ENCODE assay signal across 11 mouse cellular contexts in the genomic region with DNA sequence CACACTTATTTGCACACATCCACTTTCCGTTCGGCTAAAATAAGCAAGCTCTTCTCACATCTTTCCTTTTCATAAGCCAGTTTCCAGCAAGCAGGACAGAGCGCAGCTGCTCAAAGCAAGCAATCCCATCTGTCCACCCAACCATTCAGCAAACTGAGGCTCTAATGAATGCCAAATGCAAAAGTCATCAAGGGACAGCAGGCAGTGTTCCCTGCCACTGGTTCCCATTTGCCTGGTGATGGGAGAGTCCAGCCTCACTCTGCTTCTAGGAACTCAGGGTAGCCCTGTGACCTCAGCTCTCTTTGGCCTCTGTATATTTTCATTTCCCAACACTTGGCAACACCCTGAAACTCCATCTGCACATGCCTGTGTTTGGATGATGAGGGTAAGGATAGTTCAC.
DNase-seq lines count a peak whose midpoint lies in the region; ATAC-seq and TF ChIP-seq lines count a peak whose summit lies in the region.
"Had no signal": no experiment of that assay in that cellular context is flagged by ENCODE, and none has a peak within 500 bp of the region (broad histone marks: within the 10 kb centered on the region; RNA-seq: fewer than 3 reads in every experiment).

No protein-coding gene starts in this region.

- H3K4me1 ChIP-seq in midbrain, postnatal 0 days (ENCODE audit: insufficient read depth, low read length): 0 out of 2 replicates have a peak, but pooled peaks cover 2% of the 10 kb centered on the region
- H3K4me1 ChIP-seq: liver, embryonic 15.5 days had no signal

- intact Hi-C loops in gastrocnemius, postnatal 36 days (cut with DNase I): no loop called here
- intact Hi-C loops in gastrocnemius, postnatal 14 days (cut with DNase I; ENCODE audit: low total_unique reads): no loop called here

- peak; percentile 21 to 38 for DNase-seq in gastrocnemius, adult 8-10 months (ENCODE audit: low spot score in 2 of 2)
- no peak for DNase-seq in gastrocnemius, postnatal 36 days
- DNase-seq in gastrocnemius, postnatal 14 days: peak; percentile 35
- DNase-seq in layer of hippocampus, adult 18-20 months (ENCODE audit: low spot score in 2 of 2): peak; percentile 61 to 78
- peak; percentile 42 for DNase-seq in midbrain, postnatal 0 days (ENCODE audit: low spot score)
- no peak for DNase-seq in adrenal gland, postnatal 4 days (ENCODE audit: low spot score in 2 of 2)
- DNase-seq in adrenal gland, adult (ENCODE audit: inconsistent age in 2 of 2, low spot score in 1 of 2): no peak
- DNase-seq: cerebellum, adult 11-12 months had no signal

- ATAC-seq in midbrain, postnatal 0 days (ENCODE audit: low FRiP score): no peak
- no peak for ATAC-seq in megakaryocyte-erythroid progenitor cell, adult 5-6 weeks (replicated peaks; ENCODE audit: low FRiP score, low TSS enrichment, poor library complexity, severe bottlenecking)

- H3K9me3 ChIP-seq in midbrain, postnatal 0 days (ENCODE audit: low read length): no peaks in the 10 kb centered on the region
- H3K9me3 ChIP-seq: liver, embryonic 15.5 days had no signal

- H3K36me3 ChIP-seq in midbrain, postnatal 0 days (ENCODE audit: insufficient read depth, low read length): no peaks in the 10 kb centered on the region
- H3K36me3 ChIP-seq: liver, embryonic 15.5 days had no signal

- no peak for TF ChIP-seq CTCF in midbrain, postnatal 0 days (IDR thresholded peaks at IDR 0.05)

- no peaks in the 10 kb centered on the region for H3K27me3 ChIP-seq in midbrain, postnatal 0 days (ENCODE audit: insufficient read depth, low read length)
- H3K27me3 ChIP-seq: liver, embryonic 15.5 days had no signal

- WGBS in midbrain, postnatal 0 days: 67% methylated on average over 3 of the region's 3 CpGs

- H3K27ac ChIP-seq in midbrain, postnatal 0 days (ENCODE audit: low read depth, low read length): peak overlapping the region; percentile 43; the same call in 1 of the 2 replicates
- H3K27ac ChIP-seq: liver, embryonic 15.5 days had no signal

- no peak overlapping the region for H3K4me2 ChIP-seq in midbrain, postnatal 0 days (ENCODE audit: low read depth, low read length, poor library complexity, severe bottlenecking)
- H3K4me2 ChIP-seq: liver, embryonic 15.5 days had no signal

- H3K9ac ChIP-seq in midbrain, postnatal 0 days (replicated peaks; ENCODE audit: low read length, poor library complexity, severe bottlenecking): no peak overlapping the region
- H3K9ac ChIP-seq: liver, embryonic 15.5 days had no signal

- H3K4me3 ChIP-seq in midbrain, postnatal 0 days (ENCODE audit: low read depth, low read length): no peak overlapping the region
- H3K4me3 ChIP-seq: erythroblast, embryonic 14.5 days; liver, embryonic 15.5 days had no signal

Comparison
In these comparisons a context has a peak if more than half of its experiments do, and no peak if none do; other contexts are left out.
1. DNase-seq: peak in gastrocnemius, adult 8-10 months (2 of 2), gastrocnemius, postnatal 14 days (single experiment), layer of hippocampus, adult 18-20 months (2 of 2) and midbrain, postnatal 0 days (single experiment); none in gastrocnemius, postnatal 36 days (0 of 2), adrenal gland, postnatal 4 days (0 of 2) and adrenal gland, adult (0 of 2).